Mouse (Mus musculus): ENCODE data around the gene Dupd1.
A peak's percentile ranks its signal among the peaks of the same experiment; 100 is the strongest.
"Not testable (repeated sequence)": the region's sequence is repeated elsewhere in the genome, so short reads cannot be mapped to it uniquely, and the experiment has no call there.

Gene Dupd1

DNA sequence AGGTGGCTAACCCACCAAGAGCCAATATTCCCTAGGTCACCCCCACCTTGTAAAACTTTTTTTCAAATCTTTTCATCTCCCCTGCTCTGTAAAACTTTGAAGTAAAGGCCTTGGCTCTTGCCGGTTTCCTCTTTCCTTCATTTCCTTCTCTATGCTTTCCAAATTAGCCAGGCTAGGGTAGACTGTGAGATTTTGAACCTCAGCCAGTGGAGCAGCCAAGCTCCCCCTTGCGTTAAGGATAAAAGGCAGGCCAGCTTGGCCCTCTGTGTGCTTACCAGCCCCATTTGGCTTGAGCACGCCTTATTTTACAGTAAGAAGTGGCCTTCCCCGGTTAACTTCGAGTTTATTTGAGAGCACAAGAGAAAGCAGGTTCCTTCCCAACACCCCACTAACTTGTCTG, 39.9 kb downstream of the Dupd1 start:
- DNase-seq (ENCODE audit: low spot score): no peak

DNA sequence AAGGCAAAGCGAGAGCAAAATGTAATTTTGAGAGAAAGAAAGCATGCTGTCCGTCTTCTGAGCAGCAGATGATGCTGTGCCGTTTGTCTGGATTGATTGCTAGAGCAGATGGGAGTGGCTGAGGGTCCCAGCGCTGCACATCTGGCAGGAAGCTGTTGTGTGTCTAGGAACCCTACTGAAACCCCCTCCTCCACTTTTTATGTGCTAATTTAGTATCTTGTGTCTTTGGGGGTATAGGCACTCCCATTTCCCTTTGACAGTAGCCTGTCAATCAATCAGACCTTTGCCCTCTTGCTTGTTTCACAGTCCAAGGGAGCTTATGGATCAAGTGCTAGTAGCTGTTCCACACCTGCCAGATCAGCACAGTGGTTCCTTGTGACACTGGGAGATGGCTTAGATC, 41.3 kb downstream of the Dupd1 start:
- DNase-seq (ENCODE audit: low spot score): no peak

DNA sequence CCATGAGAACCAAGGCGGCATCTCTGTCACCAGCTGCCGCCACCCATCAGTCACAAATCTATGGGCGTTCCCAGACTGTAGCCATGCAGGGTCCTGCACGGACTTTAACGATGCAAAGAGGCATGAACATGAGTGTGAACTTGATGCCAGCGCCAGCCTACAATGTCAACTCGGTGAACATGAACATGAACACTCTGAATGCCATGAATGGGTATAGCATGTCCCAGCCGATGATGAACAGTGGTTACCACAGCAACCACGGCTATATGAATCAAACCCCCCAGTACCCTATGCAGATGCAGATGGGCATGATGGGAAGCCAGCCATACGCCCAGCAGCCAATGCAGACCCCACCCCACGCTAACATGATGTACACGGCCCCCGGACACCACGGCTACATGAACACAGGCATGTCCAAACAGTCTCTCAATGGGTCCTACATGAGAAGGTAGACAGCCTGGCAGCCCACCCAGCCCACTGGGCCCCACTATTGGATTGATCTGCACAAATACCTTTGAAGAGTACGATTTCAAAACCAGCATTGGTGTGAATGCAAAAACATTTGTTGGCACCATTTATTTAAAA, 43.9 kb downstream of the Dupd1 start:
- not testable (repeated sequence) for DNase-seq (ENCODE audit: low spot score)

DNA sequence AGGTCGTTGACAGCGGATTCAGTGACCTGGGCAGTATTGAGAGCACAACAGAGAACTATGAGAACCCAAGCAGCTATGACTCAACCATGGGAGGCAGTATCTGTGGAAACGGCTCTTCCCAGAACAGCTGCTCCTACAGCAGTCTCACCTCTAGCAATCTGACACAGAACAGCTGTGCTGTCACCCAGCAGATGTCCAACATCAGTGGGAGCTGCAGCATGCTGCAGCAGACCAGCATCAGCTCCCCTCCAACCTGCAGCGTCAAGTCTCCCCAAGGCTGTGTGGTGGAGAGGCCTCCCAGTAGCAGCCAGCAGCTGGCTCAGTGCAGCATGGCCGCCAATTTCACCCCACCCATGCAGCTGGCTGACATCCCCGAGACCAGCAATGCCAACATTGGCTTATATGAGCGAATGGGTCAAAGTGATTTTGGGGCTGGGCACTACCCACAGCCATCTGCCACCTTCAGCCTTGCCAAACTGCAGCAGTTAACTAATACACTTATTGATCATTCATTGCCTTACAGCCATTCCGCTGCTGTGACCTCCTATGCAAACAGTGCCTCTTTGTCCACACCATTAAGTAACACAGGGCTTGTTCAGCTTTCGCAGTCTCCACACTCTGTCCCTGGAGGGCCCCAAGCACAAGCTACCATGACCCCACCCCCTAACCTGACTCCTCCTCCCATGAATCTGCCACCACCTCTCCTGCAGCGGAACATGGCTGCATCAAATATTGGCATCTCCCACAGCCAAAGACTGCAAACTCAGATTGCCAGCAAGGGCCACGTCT, 44.5 kb downstream of the Dupd1 start:
- no peak for DNase-seq (ENCODE audit: low spot score)

DNA sequence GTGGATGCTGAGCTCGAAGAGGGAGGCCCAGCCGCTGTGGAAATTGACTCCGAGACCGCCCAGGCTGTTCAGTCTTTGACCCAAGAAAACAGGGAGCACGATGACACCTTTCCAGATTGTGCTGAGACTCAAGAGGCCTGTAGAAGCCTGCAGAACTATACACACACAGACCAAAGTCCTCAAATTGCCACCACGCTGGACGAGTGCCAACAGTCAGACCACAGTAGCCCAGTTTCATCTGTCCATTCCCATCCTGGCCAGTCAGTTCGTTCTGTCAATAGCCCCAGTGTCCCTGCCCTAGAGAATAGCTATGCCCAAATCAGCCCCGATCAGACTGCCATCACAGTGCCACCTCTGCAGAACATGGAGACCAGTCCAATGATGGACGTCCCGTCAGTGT, 45.2 kb downstream of the Dupd1 start:
- no peak for DNase-seq (ENCODE audit: low spot score)

DNA sequence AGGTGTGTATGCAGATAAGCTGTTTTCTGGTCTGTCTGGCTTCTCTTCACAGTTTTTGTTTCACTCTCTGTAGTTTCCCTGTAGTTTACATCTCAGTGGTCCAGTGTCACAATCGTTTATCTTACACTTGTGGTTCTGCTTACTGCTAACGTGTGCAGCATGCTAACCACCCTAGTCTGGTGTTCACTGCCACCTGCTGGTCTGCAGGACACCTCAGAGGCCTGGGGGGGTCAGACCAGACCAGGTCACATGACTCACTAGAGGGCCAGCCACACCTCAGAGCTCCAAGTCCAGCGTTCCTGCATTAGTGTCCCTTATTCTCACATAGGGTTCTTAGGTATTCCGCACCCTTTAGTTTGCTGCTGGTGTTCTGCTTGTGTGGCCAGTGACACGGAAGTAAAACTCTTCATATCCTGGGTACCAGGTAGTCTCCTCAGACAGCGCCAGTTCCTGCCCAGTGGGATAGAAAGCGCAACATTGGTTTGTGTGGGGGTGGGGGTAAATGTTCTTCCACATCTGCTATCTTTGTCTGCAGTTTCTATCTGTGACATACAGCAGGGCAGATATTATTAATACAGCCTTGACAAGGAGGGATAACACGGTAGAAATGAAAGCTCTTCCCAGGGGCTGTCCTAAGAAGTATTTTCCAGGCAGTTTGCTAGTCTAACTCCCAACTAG, 51.8 kb downstream of the Dupd1 start:
- no peak for DNase-seq (ENCODE audit: low spot score)

DNA sequence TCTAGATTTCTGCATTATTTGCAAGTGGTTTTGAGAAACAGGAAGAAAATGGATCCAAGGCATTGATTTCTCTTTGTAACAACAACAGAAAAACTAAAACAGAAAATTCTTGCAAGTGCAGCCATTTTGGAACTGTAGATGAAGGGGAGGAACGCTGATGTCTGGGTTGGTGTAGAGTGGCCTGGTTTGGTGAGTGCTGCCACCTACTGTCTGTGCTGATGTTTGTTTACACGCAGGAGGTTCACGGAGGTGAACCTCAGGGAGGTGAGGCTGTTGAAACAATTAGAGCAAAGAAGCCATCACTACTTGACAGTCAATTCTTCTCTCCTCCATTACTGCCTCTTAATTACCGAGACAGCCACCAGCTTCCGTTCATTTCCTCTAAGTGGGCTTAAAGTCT, 54.7 kb downstream of the Dupd1 start:
- peak; percentile 79 for DNase-seq (ENCODE audit: low spot score)

DNA sequence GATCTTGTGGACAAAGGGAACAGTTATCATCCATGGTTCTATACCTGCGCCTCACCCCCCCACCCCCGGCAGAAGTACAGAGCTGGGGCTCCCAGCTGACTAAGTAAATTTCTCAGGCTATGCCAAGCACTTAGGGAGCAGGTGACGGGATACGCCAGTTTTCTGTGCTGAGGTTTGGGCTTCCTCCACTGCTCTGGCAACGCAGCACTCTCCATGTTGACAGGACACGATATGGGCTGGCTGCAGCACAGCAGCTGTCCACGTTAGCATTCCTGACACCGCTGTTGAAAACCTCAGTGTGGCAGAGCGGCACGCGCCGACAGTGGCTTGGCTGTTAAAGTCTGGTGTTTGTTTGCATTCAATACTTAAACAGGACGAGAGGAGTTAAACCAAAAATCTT, 55.2 kb downstream of the Dupd1 start:
- no peak for DNase-seq (ENCODE audit: low spot score)

DNA sequence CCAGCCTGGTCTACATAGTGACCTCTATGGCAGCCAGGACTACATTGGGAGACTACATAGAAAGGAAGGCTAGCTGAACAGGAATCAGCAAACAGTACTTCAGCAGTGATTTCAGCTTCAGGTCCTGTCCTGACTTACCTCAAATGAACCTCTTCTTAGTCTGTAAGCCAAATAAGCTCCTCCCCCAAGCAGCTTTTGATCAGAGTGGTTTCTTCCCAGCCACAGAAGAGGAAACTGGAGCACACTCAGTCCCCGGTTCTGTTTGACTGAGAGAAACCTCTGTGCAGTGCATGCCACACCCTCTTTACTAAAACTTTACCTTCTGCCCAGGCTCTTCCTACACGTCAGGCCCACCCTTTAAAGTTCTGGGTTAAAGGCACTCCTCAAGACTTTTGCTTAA, 60.6 kb downstream of the Dupd1 start:
- DNase-seq (ENCODE audit: low spot score): no peak

DNA sequence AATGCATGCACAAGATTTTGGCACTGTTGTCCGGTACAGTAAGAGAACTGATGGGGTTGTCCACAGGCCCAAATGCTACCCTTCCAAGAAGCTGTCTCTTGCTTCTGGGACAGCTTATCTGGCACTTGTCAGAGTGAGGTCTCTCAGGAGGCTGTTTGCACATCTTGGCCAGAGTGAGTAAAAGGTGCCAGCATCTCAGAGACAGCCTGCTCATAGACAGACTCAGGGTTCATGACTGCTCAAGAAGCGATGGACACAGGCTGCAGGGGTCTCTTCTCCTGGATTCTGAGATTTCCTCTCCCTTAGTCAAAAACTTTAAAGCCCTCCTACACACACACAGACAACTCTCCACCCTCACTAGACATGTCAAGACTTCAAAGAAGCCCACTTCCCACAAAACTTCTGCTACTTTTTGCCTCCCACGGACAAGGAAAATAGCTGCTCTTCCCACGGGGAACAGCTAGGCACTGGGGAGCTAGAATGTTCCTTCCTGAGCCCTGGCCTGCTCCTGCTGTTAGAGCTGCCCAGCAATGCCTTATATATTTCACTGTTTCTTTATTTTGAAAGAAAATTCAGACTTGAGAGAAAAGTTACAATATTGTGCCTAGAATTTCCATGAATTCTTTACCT, 73.5 kb downstream of the Dupd1 start:
- no peak for DNase-seq (ENCODE audit: low spot score)

DNA sequence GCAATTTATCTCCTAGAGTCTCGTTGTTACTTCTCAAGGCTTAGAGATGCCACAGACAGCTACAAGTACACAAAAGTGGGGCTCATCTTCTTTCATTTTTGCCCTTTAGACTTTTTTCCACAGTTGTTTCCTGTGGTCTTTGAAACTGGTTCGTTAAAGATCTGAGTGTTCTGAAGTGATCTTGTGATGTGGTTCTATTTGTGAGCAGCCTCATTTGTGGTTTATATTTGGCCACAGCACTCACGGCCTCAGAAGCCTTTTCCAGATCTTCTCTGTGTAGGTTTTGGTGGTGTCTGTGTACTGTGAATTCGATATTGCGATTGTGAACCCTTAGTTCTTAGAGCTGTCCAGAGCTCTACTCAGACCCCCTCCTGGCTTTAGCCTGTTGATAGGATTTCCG, 77.8 kb downstream of the Dupd1 start:
- no peak for DNase-seq (ENCODE audit: low spot score)

DNA sequence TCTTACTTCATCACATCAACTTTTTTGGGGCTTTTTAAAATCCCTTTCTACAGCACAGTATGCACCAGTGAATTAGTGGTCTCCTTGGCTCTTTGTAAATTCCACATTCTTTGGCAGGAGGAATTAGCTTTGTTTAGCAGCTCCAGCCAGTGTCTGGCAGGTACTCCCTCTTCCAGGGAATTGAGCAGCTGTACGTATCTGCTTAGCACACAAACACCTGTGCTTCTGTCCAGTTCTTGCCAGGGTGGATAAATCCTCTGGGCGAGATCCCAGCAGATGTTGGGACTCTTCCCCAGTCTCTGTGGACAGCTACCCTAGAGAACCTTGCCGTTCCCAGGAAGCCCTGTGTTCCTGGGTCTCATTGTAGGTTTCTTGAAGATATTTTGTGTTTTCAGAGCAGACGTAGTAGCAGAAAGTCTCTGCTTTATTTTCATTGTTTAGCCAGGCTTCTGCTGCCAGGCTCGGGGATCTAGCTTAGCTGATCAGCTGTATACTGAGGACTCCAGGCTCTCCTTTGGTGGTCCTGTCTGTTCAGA, 82.6 kb downstream of the Dupd1 start:
- DNase-seq (ENCODE audit: low spot score): no peak
